Mouse (Mus musculus) midbrain, embryonic 14.5 days (tissue): ENCODE measurements around the gene Akap13. TPM values are rescaled to one million over a fixed set of nuclear protein-coding genes. Genes with fewer than 3 reads are reported as not detected.

Source experiments
- ATAC-seq: fragments of 200-750 bp; cut with Nextera tagmentation; 2 replicates; pipeline ENCODE4 v1.8.0; 2017; ENCODE audit warnings: moderate number of reproducible peaks, moderate library complexity; ENCODE audit not compliant: low FRiP score, low TSS enrichment
- DNase-seq: peaks from one replicate; pipeline ENCODE4 v3.0.0-alpha.2; 2015
- H3K27ac ChIP-seq: fragments of 300-500 bp; sonication (generic); replicated peaks from 2 replicates; pipeline ENCODE4 v1.5.1; 2014; ENCODE audit warnings: mild to moderate bottlenecking, low read depth, low read length, moderate library complexity
- H3K27me3 ChIP-seq: fragments of 300-500 bp; sonication (generic); 2 replicates; pipeline ENCODE4 v1.6.1; 2014; ENCODE audit warnings: low read length, control low read depth, mixed read lengths; ENCODE audit not compliant: control insufficient read depth, insufficient read depth
- H3K36me3 ChIP-seq: fragments of 300-500 bp; sonication (generic); 2 replicates; pipeline ENCODE4 v1.6.1; 2014; ENCODE audit warnings: low read length, control low read depth; ENCODE audit not compliant: control insufficient read depth, insufficient read depth
- H3K4me1 ChIP-seq: fragments of 300-500 bp; sonication (generic); 2 replicates; pipeline ENCODE4 v1.6.1; 2014; ENCODE audit warnings: mild to moderate bottlenecking, antibody characterized with exemption, low read length, control low read depth; ENCODE audit not compliant: control insufficient read depth, insufficient read depth
- H3K4me2 ChIP-seq: fragments of 300-500 bp; sonication (generic); 2 replicates; pipeline ENCODE4 v1.6.1; 2014; ENCODE audit warnings: mild to moderate bottlenecking, low read length, moderate library complexity
- H3K4me3 ChIP-seq: fragments of 300-500 bp; sonication (generic); replicated peaks from 2 replicates; pipeline ENCODE4 v1.5.1; 2014; ENCODE audit warnings: low read depth, low read length
- H3K9ac ChIP-seq: fragments of 300-500 bp; sonication (generic); replicated peaks from 2 replicates; pipeline ENCODE4 v1.6.1; 2014; ENCODE audit warnings: mild to moderate bottlenecking, low read length, moderate library complexity
- H3K9me3 ChIP-seq: fragments of 300-500 bp; sonication (generic); 2 replicates; pipeline ENCODE4 v1.6.1; 2016; ENCODE audit warnings: low read length, control low read depth, mixed read lengths; ENCODE audit not compliant: control insufficient read depth
- WGBS: fragments of 180-500 bp; shearing (Covaris S2); extraction: QIAGEN DNeasy Blood & Tissue Kit; methylation state at CpG from one replicate; pipeline ENCODE4 v1.1.7; 2014; 5-methylcytosine and 5-hydroxymethylcytosine counted together
- polyA plus RNA-seq: library from polyadenylated mRNA; unstranded; fragments of >200 nt; fragmentation: Nextera tagmentation; extraction: Ambion mirVana; gene quantifications from 2 replicates; pipeline ENCODE4 v1.2.1, GENCODE M21; 2014

The Akap13 gene
- polyA plus RNA-seq, 1 experiment from 2014 or later = 18.9 TPM

DNA sequence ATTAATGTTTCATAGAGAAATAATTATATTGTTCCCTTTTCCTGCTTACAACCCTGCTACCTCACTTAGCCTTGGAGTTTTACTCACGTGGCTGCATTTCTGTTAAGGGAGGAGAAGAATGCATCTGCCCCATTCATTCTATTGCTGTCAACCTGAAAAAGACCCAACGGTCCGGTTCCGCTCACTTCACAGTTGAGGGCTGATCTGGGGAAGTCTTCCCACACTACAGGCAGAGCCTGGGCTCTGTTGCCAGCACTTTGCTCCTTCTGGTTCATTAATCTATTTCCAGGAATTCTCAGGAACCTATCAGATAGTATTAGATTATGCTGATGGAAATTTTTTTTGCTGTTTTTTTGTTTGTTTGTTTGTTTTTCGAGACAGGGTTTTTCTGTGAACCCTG lies 239.4 kb downstream of the Akap13 start:
- no peak overlapping the region for H3K4me3 ChIP-seq
- H3K4me1 ChIP-seq = no peaks in the 10 kb centered on the region
- DNase-seq (no peak), ATAC-seq (no peak)
- no peaks in the 10 kb centered on the region for H3K27me3 ChIP-seq
- no peak overlapping the region for H3K27ac ChIP-seq
- 76% methylated on average over 5 of the region's 5 CpGs for WGBS
- no peak overlapping the region for H3K9ac ChIP-seq
- H3K4me2 ChIP-seq = no peak overlapping the region
- no peaks in the 10 kb centered on the region for H3K9me3 ChIP-seq
- H3K36me3 ChIP-seq = peaks cover 8% of the 10 kb centered on the region; the same call in 1 of the 2 replicates

DNA sequence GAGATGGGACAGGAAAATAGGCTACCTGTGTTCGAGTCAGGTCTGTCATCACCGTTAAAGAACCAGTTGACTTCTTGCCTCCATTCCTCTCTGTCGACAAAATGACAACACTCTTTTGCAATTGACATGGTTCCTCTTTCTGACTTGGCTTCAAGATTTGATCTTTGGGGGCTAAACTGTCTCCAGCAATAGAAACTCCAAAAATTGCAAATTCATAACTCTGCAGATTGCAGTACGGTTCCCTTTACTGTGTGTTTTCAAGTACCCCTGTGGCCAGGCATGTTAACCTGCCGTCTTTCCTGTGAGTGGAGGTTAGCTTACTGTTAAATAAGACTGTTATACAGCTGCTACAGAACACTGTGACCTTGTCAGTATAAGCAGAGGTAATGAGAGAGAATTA lies 244.5 kb downstream of the Akap13 start:
- no peak for DNase-seq
- Histone ChIP-seq H3K36me3 (peaks cover 13% of the 10 kb centered on the region), H3K9ac (no peak overlapping the region), H3K4me2 (no peak overlapping the region), H3K27ac (no peak overlapping the region), H3K4me3 (no peak overlapping the region), H3K27me3 (no peaks in the 10 kb centered on the region), H3K4me1 (no peaks in the 10 kb centered on the region), H3K9me3 (no peaks in the 10 kb centered on the region)
- 92% methylated on average over 5 of the region's 5 CpGs for WGBS
- no peak for ATAC-seq

DNA sequence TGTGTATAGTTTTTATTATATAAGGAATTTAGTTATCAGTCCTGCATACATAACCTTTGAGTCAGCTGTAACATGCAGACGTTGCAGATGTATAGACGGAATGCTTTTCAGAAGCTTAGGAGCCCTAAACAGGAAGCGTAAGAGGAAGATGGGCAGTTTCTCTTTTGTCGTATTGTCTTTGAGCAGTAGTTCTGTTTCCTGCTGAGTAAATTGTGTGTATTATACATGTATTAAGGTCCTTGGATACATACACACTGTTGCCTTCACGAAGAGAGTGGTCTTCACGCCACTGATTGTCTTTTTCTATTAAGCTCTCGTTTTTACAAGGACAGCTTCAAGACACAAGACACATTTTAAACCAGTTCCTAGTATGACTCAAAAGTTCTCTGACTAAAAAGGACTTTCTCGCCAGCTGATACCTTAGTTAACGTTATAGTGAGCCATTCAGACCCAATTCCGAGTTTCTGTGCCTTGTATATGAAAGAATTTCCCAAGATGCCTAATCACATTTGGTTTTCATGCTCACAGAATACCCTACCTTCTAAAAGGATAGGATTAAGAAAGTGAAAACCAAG lies 245.5 kb downstream of the Akap13 start:
- Histone ChIP-seq H3K4me1 (no peaks in the 10 kb centered on the region), H3K27me3 (no peaks in the 10 kb centered on the region), H3K27ac (no peak overlapping the region), H3K36me3 (peaks cover 15% of the 10 kb centered on the region), H3K9me3 (no peaks in the 10 kb centered on the region), H3K4me3 (no peak overlapping the region), H3K9ac (no peak overlapping the region), H3K4me2 (no peak overlapping the region)
- no peak for DNase-seq
- ATAC-seq = no peak
- 93% methylated on average over 10 of the region's 10 CpGs for WGBS

DNA sequence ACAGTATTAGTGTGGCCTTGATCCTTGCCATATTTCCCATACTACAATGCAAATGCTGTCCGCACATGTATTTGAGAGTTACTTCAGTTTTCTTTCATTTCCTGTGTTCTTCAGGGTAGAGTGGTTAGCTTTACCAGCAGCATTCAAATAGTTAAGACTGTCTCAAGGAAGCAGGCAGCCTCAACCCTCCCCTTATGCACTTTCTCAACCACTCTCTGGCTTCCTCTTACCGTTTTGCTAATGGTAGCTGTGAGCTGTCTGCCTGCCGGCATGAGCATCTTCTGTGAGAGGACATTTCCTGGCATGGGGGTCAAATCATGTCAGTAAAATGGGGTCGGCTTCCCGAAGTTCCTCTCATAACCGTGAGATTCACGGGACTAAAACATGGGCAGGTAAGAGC lies 246.4 kb downstream of the Akap13 start:
- no peak overlapping the region for H3K27ac ChIP-seq
- H3K36me3 ChIP-seq = peaks cover 19% of the 10 kb centered on the region
- no peak overlapping the region for H3K4me2 ChIP-seq
- WGBS = 90% methylated on average over 7 of the region's 7 CpGs
- H3K9me3 ChIP-seq = no peaks in the 10 kb centered on the region
- ATAC-seq (no peak), DNase-seq (no peak)
- H3K4me1 ChIP-seq = no peaks in the 10 kb centered on the region
- H3K9ac ChIP-seq = no peak overlapping the region
- H3K4me3 ChIP-seq = no peak overlapping the region
- H3K27me3 ChIP-seq = no peaks in the 10 kb centered on the region

DNA sequence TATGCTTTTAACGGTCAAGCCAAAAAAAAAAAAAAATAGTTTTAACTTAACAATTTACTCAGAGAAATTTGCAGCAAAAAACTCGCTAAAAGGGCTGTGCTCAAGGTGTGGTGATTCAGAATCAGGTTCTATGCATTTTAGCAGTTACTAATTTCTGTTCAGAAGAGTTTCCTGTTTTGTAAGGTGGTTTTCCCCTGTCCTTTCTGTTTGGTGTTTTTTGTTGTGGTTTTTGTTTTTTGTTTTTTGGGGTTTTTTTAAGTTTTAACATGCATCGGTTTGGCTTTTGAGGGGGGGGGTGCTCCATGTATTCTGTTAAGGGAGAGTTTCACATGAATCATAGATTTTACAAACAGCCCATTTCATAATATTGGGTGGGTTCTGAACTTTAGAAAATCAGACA lies 247.0 kb downstream of the Akap13 start:
- H3K27ac ChIP-seq = no peak overlapping the region
- ATAC-seq = no peak
- WGBS = 92% methylated on average over 3 of the region's 3 CpGs

DNA sequence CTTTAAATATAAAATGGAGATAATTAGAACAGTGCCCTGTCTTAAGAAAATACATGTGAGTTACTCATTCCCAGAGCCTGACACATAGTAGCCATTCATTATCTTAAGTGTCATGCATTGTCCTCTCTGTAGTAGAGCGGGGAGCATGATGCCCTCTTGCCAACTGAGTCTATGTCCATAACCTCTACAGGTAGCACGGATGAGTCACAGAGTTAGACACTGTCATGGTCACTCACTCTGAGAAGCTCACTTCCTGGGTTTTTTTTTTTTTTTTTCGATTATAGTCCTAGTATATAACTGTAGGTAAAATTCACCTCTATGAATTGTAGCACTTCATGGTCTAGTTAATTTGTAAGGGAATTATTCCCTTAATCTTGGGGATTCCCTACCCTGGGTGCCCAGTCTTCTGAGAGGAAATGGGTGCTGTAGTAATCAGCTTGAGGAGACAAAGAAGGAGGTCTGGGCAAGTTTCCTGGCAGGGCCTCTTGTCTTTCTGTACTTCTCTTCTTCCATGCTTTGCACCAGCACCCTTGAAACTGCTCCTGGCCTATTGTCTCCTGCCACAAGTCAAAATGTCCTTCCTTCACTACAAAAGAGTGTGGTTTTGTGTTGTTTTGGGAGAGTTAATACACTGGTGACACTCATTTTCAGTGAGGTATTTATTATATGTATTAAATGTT lies 247.8 kb downstream of the Akap13 start:
- Histone ChIP-seq H3K4me1 (no peaks in the 10 kb centered on the region), H3K9ac (no peak overlapping the region), H3K27me3 (no peaks in the 10 kb centered on the region), H3K9me3 (no peaks in the 10 kb centered on the region), H3K36me3 (peaks cover 20% of the 10 kb centered on the region), H3K4me2 (no peak overlapping the region), H3K4me3 (no peak overlapping the region), H3K27ac (no peak overlapping the region)
- ATAC-seq (no peak), DNase-seq (no peak)
- 91% methylated on average over 3 of the region's 3 CpGs for WGBS

More for the DNA sequence above, 247.0 kb downstream of the Akap13 start:
- H3K9ac ChIP-seq = no peak overlapping the region
- no peak overlapping the region for H3K4me2 ChIP-seq
- no peak overlapping the region for H3K4me3 ChIP-seq
- DNase-seq = no peak
- H3K9me3 ChIP-seq = no peaks in the 10 kb centered on the region
- H3K27me3 ChIP-seq = no peaks in the 10 kb centered on the region
- H3K36me3 ChIP-seq = peaks cover 21% of the 10 kb centered on the region
- H3K4me1 ChIP-seq = no peaks in the 10 kb centered on the region

DNA sequence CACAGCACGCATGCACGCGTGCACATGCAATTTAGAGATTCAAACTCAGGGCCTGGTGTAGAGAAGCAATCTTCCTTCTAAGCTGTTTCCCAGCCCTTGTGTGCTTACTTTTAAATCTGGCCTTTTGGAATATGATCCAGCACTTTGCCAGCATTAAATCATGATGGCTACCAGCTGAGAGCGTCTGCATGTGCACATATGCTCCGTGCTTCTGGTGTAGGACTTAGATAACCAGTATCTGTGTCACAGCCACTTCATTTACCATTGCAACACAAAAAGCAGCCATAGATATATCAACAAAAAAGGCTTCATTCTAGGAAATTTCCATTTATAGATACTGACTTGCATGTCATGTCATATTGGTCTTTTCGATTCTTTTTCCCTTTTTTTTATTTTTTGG lies 249.5 kb downstream of the Akap13 start:
- DNase-seq = no peak
- 98% methylated on average over 6 of the region's 6 CpGs for WGBS

DNA sequence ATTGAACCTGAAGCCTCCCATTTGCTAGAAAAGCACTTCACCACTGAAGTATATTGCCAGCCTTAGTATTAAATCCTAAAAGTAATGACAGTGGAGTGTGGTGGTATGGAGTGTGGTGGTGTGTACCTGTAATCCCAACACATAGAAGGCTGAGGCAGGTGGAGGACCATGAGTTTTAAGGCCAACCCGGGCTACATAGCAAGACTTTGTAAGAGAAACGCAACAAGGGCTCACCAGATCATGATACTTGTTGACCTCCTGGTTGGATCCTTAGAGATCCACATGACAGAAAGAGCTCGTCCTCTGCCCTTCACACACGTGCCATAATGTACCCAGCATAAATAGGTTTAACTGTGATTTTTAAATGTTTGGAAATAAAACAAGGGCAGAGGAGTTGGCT lies 254.6 kb downstream of the Akap13 start:
- no peak for ATAC-seq

More for the DNA sequence above, 249.5 kb downstream of the Akap13 start:
- no peak for ATAC-seq
- no peaks in the 10 kb centered on the region for H3K9me3 ChIP-seq
- H3K4me1 ChIP-seq = no peaks in the 10 kb centered on the region
- no peaks in the 10 kb centered on the region for H3K27me3 ChIP-seq
- H3K36me3 ChIP-seq = peaks cover 15% of the 10 kb centered on the region
- no peak overlapping the region for H3K9ac ChIP-seq
- H3K4me3 ChIP-seq = no peak overlapping the region
- H3K4me2 ChIP-seq = no peak overlapping the region
- no peak overlapping the region for H3K27ac ChIP-seq

DNA sequence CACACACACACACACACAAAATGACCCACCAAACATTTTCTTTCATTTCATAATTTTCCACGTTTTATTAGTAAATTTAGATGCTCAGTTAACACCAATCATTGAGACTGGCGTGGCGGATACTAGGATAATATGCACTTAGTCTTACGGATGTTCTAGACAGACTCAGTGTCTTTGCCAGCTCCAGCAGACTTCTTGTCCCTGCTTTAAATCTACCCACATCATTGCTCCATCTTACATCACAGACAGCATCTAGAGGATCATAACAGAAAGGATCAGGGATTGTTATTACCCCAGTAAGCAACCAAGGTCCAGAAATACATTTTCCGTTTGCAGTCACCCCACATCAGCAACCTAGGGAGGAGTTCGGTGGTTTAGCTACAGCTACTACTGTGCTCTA lies 255.6 kb downstream of the Akap13 start:
- H3K36me3 ChIP-seq = peaks cover 8% of the 10 kb centered on the region; the same call in 1 of the 2 replicates
- no peak overlapping the region for H3K27ac ChIP-seq
- H3K4me2 ChIP-seq = no peak overlapping the region
- no peaks in the 10 kb centered on the region for H3K9me3 ChIP-seq
- ATAC-seq (no peak), DNase-seq (no peak)
- H3K4me3 ChIP-seq = no peak overlapping the region
- WGBS = 93% methylated on average over 6 of the region's 6 CpGs
- no peaks in the 10 kb centered on the region for H3K4me1 ChIP-seq
- H3K9ac ChIP-seq = no peak overlapping the region
- no peaks in the 10 kb centered on the region for H3K27me3 ChIP-seq

More for the DNA sequence above, 254.6 kb downstream of the Akap13 start:
- Histone ChIP-seq H3K4me3 (no peak overlapping the region), H3K36me3 (peaks cover 9% of the 10 kb centered on the region), H3K27ac (no peak overlapping the region), H3K27me3 (no peaks in the 10 kb centered on the region), H3K4me2 (no peak overlapping the region), H3K9me3 (no peaks in the 10 kb centered on the region), H3K9ac (no peak overlapping the region), H3K4me1 (no peaks in the 10 kb centered on the region)
- 97% methylated on average over 4 of the region's 4 CpGs for WGBS
- no peak for DNase-seq
